Mouse (Mus musculus) MEL (cell line): ENCODE data around the gene Kcnj9. TPM values are rescaled to one million over a fixed set of nuclear protein-coding genes. Genes with fewer than 3 reads are reported as not detected.

ENCODE experiments used
- DNase-seq: peaks from one replicate; pipeline ENCODE4 v3.0.0; 2011; ENCODE audit warnings: low read depth, low spot score
- H3K27ac ChIP-seq: 2 replicates; pipeline ENCODE4 v1.5.1; 2012; ENCODE audit warnings: low read depth, mild to moderate bottlenecking, control low read depth, low read length, moderate library complexity; ENCODE audit not compliant: control insufficient read depth
- H3K27me3 ChIP-seq, 2 experiments: fragments of 150-350 bp in 1 of 2; sonication (generic) in 1 of 2; 2 replicates each; pipeline ENCODE4 v1.6.1; 2012; ENCODE audit warnings: low read length in 2 of 2, mild to moderate bottlenecking in 2 of 2, improper control_type of control experiment in 1 of 2, moderate library complexity in 1 of 2; ENCODE audit not compliant: insufficient read depth in 2 of 2, control insufficient read depth in 1 of 2
- H3K36me3 ChIP-seq, 2 experiments: 2 replicates each; pipeline ENCODE4 v1.6.1; 2012 to 2014; ENCODE audit warnings: low read length in 2 of 2, improper control_type of control experiment in 1 of 2, inconsistent platforms in 1 of 2, mild to moderate bottlenecking in 1 of 2; ENCODE audit not compliant: insufficient read depth in 2 of 2, control insufficient read depth in 1 of 2
- H3K4me1 ChIP-seq, 2 experiments: fragments of 150-350 bp in 1 of 2; sonication (generic) in 1 of 2; 2 replicates each; pipeline ENCODE4 v1.6.1; 2012; ENCODE audit warnings: low read length in 2 of 2, improper control_type of control experiment in 1 of 2, mild to moderate bottlenecking in 1 of 2; ENCODE audit not compliant: insufficient read depth in 2 of 2, control insufficient read depth in 1 of 2
- H3K4me3 ChIP-seq, 2 experiments: fragments of 150-350 bp in 1 of 2; sonication (generic) in 1 of 2; 2 replicates each; pipeline ENCODE4 v1.5.1; 2012; ENCODE audit warnings: low read depth in 2 of 2, low read length in 2 of 2, mild to moderate bottlenecking in 2 of 2, moderate library complexity in 2 of 2, control low read depth in 1 of 2, improper control_type of control experiment in 1 of 2; ENCODE audit not compliant: control insufficient read depth in 1 of 2, insufficient read depth in 1 of 2
- H3K79me2 ChIP-seq: 2 replicates; pipeline ENCODE4 v1.6.1; 2012; ENCODE audit warnings: mild to moderate bottlenecking, low read length, moderate library complexity; ENCODE audit not compliant: control insufficient read depth, poor library complexity, insufficient read depth
- H3K9ac ChIP-seq: 2 replicates; pipeline ENCODE4 v1.6.1; 2012; ENCODE audit warnings: low read depth, mild to moderate bottlenecking, control low read depth, low read length, moderate library complexity; ENCODE audit not compliant: control insufficient read depth, poor library complexity, severe bottlenecking
- H3K9me3 ChIP-seq: fragments of 150-350 bp; sonication (generic); replicated peaks from 2 replicates; pipeline ENCODE4 v1.6.1; 2012; ENCODE audit warnings: mild to moderate bottlenecking, low read length, improper control_type of control experiment, moderate library complexity; ENCODE audit not compliant: insufficient read depth
- BHLHE40 ChIP-seq: IDR thresholded peaks from 2 replicates; pipeline ENCODE4 v1.6.1; 2012; ENCODE audit warnings: low read depth, mild to moderate bottlenecking, inconsistent platforms, low read length, improper control_type of control experiment, borderline replicate concordance
- CHD1 ChIP-seq: IDR thresholded peaks from 2 replicates; pipeline ENCODE4 v1.6.1; 2012; ENCODE audit warnings: low read depth, mild to moderate bottlenecking, inconsistent platforms, low read length, improper control_type of control experiment
- CTCF ChIP-seq, 3 experiments: IDR thresholded peaks in 2 of 3; conservative IDR thresholded peaks in 1 of 3; 2 replicates each; pipeline ENCODE4 v1.5.1; 2011 to 2012; ENCODE audit warnings: low read length in 3 of 3, low read depth in 2 of 3, mild to moderate bottlenecking in 2 of 3, improper control_type of control experiment in 1 of 3, inconsistent platforms in 1 of 3, mixed read lengths in 1 of 3, moderate library complexity in 1 of 3; ENCODE audit not compliant: control insufficient read depth in 1 of 3, insufficient read depth in 1 of 3, poor library complexity in 1 of 3, severe bottlenecking in 1 of 3
- E2F4 ChIP-seq: IDR thresholded peaks from 2 replicates; pipeline ENCODE4 v1.6.1; 2011; ENCODE audit warnings: low read depth, low read length, improper control_type of control experiment, borderline replicate concordance
- ETS1 ChIP-seq: IDR thresholded peaks from 2 replicates; pipeline ENCODE4 v1.6.1; 2012; ENCODE audit warnings: low read depth, mild to moderate bottlenecking, inconsistent platforms, low read length, improper control_type of control experiment, moderate library complexity
- HCFC1 ChIP-seq: IDR thresholded peaks from 2 replicates; pipeline ENCODE4 v1.6.1; 2012; ENCODE audit warnings: low read depth, mild to moderate bottlenecking, inconsistent platforms, low read length, improper control_type of control experiment, moderate library complexity
- MAX ChIP-seq: IDR thresholded peaks from 2 replicates; pipeline ENCODE4 v1.6.1; 2011; ENCODE audit warnings: low read length, improper control_type of control experiment
- MAZ ChIP-seq: IDR thresholded peaks from 2 replicates; pipeline ENCODE4 v1.6.1; 2012; ENCODE audit warnings: low read depth, mild to moderate bottlenecking, inconsistent platforms, low read length, improper control_type of control experiment
- MXI1 ChIP-seq: IDR thresholded peaks from 2 replicates; pipeline ENCODE4 v1.6.1; 2011; ENCODE audit warnings: mild to moderate bottlenecking, low read depth, low read length, improper control_type of control experiment
- MYC ChIP-seq: IDR thresholded peaks from 2 replicates; pipeline ENCODE4 v1.6.1; 2011; ENCODE audit warnings: low read depth, mild to moderate bottlenecking, low read length, improper control_type of control experiment, moderate library complexity
- POLR2AphosphoS2 ChIP-seq: IDR thresholded peaks from 2 replicates; pipeline ENCODE4 v1.6.1; 2011; ENCODE audit warnings: low read length, improper control_type of control experiment
- POLR2AphosphoS5 ChIP-seq: IDR thresholded peaks from 2 replicates; pipeline ENCODE4 v1.6.1; 2012; ENCODE audit warnings: low read depth, borderline replicate concordance, mild to moderate bottlenecking, inconsistent platforms, low read length, moderate library complexity, mixed read lengths
- RCOR1 ChIP-seq: IDR thresholded peaks from 2 replicates; pipeline ENCODE4 v1.6.1; 2012; ENCODE audit warnings: low read depth, mild to moderate bottlenecking, inconsistent platforms, low read length, improper control_type of control experiment
- SIN3A ChIP-seq: IDR thresholded peaks from 2 replicates; pipeline ENCODE4 v1.6.1; 2012; ENCODE audit warnings: low read length, improper control_type of control experiment, inconsistent platforms
- TAL1 ChIP-seq: IDR thresholded peaks from 2 replicates; pipeline ENCODE4 v1.6.1; 2012; ENCODE audit warnings: mild to moderate bottlenecking, inconsistent platforms, low read length, moderate library complexity, mixed read lengths
- USF1 ChIP-seq: IDR thresholded peaks from 2 replicates; pipeline ENCODE4 v1.6.1; 2014; ENCODE audit warnings: low read depth, mild to moderate bottlenecking, inconsistent platforms, low read length, improper control_type of control experiment, moderate library complexity
- USF2 ChIP-seq, 2 experiments: IDR thresholded peaks; 2 replicates each; pipeline ENCODE4 v1.6.1; 2011 to 2012; ENCODE audit warnings: improper control_type of control experiment in 2 of 2, low read length in 2 of 2, borderline replicate concordance in 1 of 2, inconsistent platforms in 1 of 2, low read depth in 1 of 2, mild to moderate bottlenecking in 1 of 2; ENCODE audit not compliant: insufficient read depth in 1 of 2
- polyA plus RNA-seq, 2 experiments: library from polyadenylated mRNA; stranded (reverse) in 1 of 2; unstranded in 1 of 2; fragments of >175 nt in 1 of 2; fragments of >200 nt in 1 of 2; gene quantifications; 2 replicates each; pipeline versions ENCODE4 v1.2.1 to v1.2.4; 2012; ENCODE audit warnings: low replicate concordance in 2 of 2, low read depth in 1 of 2; ENCODE audit not compliant: insufficient read length in 2 of 2, insufficient read depth in 1 of 2, missing spikeins in 1 of 2
- total RNA-seq: library from RNA; depleted of rRNA; stranded (reverse); fragments of 300-350 nt; gene quantifications from 2 replicates; pipeline ENCODE4 v1.2.3, GENCODE M21; 2012

Gene Kcnj9
- total and polyA plus RNA-seq, 3 experiments = 0.08 TPM; not detected in 2

- TF ChIP-seq POLR2AphosphoS5 = no peak
- 0 out of 2 replicates have a peak, but pooled peaks have one; percentile 54 for TF ChIP-seq USF1
- TF ChIP-seq MXI1 = peak; percentile 73; the same call in 1 of the 2 replicates
- TF ChIP-seq CTCF (IDR thresholded peaks at IDR 0.05 in 2 of 3, conservative IDR thresholded peaks at IDR 0.05 in 1 of 3; ENCODE audit: control insufficient read depth in 1 of 3, insufficient read depth in 1 of 3, low read depth in 2 of 3, low read length in 3 of 3, poor library complexity in 1 of 3, severe bottlenecking in 1 of 3) = no peak
- TF ChIP-seq CHD1 = 0 out of 2 replicates have a peak, but pooled peaks have one; percentile 36
- TF ChIP-seq MAZ = 0 out of 2 replicates have a peak, but pooled peaks have one; percentile 34
- no peak; the same call in 1 of the 2 replicates for TF ChIP-seq MAX
- peak; percentile 59; the same call in 1 of the 2 replicates for TF ChIP-seq SIN3A
- TF ChIP-seq E2F4 = no peak
- TF ChIP-seq MYC = 0 out of 2 replicates have a peak, but pooled peaks have one; percentile 32
- no peak for TF ChIP-seq TAL1
- TF ChIP-seq POLR2AphosphoS2 = no peak
- no peak for TF ChIP-seq USF2 (IDR thresholded peaks at IDR 0.05; ENCODE audit: borderline replicate concordance in 1 of 2, insufficient read depth in 1 of 2, low read depth in 1 of 2, low read length in 2 of 2)
- TF ChIP-seq BHLHE40 = 0 out of 2 replicates have a peak, but pooled peaks have one; percentile 49
- no peak for TF ChIP-seq HCFC1
- no peak for TF ChIP-seq ETS1
- no peak for TF ChIP-seq RCOR1
- H3K4me1 ChIP-seq = peaks cover 2 to 10% of the 10 kb centered on the region in 2 experiments
- DNase-seq = peak; percentile 74
Measured at GRCm38 (mm10) chr1:172312768-172313561, 16.2 kb downstream of the Kcnj9 start.

More at GRCm38 (mm10) chr1:172312768-172313561, 16.2 kb downstream of the Kcnj9 start:
- H3K79me2 ChIP-seq = peaks cover 22% of the 10 kb centered on the region
- H3K27me3 ChIP-seq = no peaks in the 10 kb centered on the region
- 0 out of 4 replicates have a peak, but pooled peaks cover 0 to 3% of the 10 kb centered on the region in 2 experiments for H3K36me3 ChIP-seq
- H3K27ac ChIP-seq = peak overlapping the region; percentile 37
- peak overlapping the region; percentile 86 to 93 for H3K4me3 ChIP-seq
- no peaks in the 10 kb centered on the region for H3K9me3 ChIP-seq
- peak overlapping the region; percentile 90 for H3K9ac ChIP-seq
